Mouse (Mus musculus) adrenal gland, postnatal 36 days (tissue): Measurements from ENCODE around the gene Jmjd8. TPM values are rescaled to one million over a fixed set of nuclear protein-coding genes. Genes with fewer than 3 reads are reported as not detected.

Experiments used
- DNase-seq, 2 experiments: peaks; one replicate each; pipeline ENCODE4 v3.0.0; 2021; ENCODE audit warnings: mixed read lengths in 1 of 2
- microRNA-seq: library from miRNA; unstranded; fragments of <30 nt; microRNA quantifications from one replicate; pipeline ENCODE4 v1.2.0, GENCODE M21; 2021
- total RNA-seq, 2 experiments: library from RNA; stranded (reverse); gene quantifications; 2 replicates each; pipeline ENCODE4 v1.2.3; 2021

The Jmjd8 gene
- total RNA-seq, 2 experiments from 2014 or later: 87.8 to 93.9 TPM

DNA sequence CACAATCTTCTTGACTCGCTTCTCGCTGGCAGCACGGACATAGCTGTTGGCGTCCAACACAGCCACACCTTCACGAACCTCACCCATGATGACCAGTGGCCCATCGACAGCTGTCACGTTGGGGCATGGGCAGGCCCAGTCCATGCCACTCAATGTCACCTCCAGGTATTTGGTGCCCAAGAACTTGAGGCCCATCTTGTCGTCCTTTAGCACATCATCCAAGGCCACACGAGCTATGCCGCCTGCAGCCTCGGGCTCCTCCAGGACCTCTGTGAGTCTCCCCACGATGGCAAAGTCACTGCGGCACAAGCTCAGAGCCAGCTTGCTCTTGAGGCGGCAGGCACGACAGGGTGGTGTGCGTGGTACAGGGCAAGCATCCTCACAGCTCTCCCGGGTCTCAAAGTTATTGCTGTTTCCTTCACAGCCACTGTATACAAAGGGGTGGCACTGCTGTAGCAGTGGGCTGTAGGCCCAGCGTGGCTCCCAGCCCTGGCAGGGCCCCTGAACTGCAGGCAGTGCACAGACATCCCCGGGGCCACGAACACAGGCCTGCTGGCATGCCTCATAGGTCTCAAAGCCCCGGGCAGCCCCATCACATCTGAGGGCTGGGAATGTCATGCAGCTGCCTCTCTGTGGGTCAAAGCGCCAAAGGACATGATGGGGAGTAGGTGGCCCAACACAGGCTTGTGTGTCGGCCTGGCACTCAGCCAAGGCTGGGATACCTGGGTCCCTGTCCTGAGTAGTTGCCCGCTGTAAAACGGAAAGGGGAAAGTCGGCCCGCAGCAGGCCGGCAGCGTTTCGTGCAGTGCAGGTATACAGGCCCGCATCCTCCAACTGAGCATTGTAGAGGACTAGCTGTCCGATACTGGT, 49.3 kb downstream of the Jmjd8 start:
- DNase-seq: no peak

DNA sequence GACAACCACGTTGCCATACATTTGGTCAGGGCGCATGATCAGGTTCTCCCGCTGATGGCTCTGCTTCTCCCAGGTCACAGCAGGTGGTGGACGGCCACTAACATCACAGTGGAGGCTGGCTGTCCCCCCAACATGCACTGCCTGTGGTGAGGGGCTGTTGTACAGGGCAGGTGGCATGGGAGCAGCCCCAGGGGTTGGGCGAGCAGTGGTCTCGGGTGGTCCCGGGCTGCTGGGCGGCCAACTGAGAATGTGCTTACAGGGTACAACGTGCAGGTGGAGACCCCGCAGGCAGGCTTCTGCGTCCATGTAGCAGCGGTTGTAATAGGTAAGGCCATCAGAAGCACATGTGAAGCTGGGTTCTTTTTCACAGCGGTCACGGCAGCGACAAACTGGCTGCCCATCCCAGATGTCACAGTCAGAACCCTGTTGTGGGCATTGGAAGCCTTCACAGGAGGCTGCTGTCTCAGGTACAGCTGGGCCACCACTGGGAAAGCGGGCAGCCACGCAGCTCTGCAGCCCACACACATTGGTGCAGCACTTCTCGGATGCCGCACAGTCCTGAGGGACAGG, 50.0 kb downstream of the Jmjd8 start:
- DNase-seq: no peak

DNA sequence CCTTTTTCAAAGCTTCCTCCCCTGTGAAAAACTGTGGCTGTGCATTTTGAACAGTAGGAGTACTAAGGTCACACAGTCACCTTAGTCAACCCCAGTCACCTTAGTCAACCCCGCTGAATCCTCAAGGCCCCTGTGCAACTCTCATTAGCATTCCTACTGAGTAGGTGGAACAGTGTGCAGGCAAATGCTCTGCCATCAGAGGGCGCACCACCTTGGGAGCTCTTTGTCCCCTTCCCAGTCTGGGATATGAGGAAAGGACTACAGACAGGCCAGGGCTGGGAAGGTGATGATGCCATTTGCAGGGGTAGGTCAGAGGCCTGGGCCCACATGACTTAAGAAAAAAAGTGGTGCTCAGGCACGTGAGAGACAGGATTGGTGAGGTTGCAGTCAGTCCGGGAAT, 50.6 kb downstream of the Jmjd8 start:
- DNase-seq: peak; percentile 69 to 72

DNA sequence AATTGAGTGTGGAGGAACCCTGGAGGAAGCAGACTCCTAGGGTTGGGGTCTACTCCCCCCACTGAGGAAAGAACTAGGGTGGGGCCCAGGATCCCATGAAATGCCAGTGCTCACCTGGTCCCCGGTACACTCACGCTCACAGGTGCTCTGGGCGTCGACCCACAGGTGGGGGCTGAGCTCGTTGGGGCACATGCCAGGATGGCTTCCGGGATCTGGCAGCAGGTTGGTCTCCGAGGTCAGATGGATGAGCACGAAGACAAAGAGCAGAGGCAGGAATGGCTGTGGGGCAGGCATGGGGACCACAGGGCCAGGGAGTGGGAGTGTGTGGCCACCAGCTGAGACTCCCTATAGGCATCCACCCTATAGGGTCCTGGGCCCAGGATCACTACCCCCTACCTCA, 51.1 kb downstream of the Jmjd8 start:
- DNase-seq: peak in 1 of 2 experiments; percentile 15

DNA sequence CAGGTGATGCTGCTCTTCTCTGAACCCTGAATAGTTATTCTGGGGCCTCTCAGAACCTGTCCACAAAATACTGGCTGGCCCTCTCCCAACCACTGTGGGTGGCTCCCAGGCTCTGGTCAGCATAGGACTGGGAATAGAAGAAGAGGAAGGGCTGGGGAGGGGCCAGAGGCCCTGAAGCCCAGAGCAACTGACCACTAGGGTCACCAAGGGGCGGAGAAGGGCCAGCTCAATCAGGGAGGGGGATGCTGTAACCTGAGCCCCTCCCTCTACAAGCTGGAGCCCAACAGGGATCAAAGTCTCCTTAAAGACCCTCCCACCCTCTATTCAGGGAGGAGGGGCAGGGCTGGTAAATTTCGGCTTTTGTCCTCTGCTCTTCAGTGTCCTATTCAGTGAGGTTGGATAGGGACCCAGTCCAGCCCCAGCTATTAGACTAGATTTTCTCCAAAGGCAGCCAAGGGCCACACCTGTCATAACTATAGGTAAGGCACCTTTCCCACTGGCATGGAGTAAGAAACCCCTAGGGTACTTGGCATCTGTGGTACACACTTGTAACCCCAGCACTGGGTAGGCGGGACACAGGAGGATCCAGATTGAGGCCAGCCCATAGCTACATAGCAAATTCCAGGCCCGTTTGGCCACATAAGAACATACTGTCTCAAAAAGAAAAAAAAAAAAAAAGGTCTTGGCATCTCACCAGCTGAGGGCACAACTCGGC, 51.7 kb downstream of the Jmjd8 start, which contains the start of gene Wfikkn1:
Gene Wfikkn1, minus strand, starts transcription at position 663 of the 715 bp plus-strand sequence.
- DNase-seq: peak in 1 of 2 experiments; percentile 4

DNA sequence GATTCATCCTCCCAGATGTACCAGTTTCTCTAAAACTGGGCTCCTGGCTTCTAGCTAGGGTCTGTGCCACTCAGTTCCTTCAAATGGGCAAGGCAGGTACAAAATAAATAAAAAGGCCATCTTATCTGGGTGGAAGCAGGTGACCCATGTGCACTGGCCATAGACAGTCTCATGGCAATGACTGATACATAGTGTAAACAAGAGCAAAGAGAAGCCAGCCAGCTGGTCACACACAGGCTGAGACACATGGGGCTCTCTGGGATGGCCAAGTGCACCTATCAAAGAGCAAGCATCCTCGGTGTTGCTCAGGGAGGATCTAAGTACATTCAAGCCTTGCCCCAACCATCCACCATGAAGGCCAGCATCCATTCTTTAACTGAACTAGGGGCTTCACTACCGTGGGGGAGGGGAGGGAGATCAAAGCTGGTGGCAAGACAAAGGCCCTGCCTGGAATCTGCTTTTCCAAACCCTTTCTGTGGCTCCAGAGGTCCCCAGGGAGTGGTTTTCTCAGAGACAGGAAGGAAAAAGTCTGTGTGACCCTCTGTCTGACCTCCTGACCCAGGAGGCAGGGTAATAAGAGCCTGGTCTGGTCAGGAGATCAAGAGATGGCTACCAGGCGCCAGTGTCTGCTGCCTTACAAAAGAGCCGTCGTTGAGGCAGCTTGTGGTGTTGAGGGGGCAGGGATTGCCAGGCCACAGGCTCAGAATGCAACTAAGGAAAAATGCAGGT, 52.4 kb downstream of the Jmjd8 start:
- peak in 1 of 2 experiments; percentile 53 for DNase-seq

Small RNA genes within 50 kb of the gene (microRNA-seq; reads per million reads assigned to microRNA genes)
- gene Mir3082: 2.0 reads per million
- not detected for gene Mir6966

Other genes starting within 250 kb of the Jmjd8 start
- 10 to 100 TPM; 29.6 to 37.9 TPM for gene Lmf1, start 249.8 kb upstream of the Jmjd8 start, total RNA-seq
- gene Gng13, start 111.7 kb upstream of the Jmjd8 start, total RNA-seq: 1 to 10 TPM; 1.7 to 2.3 TPM
- gene Chtf18, start 101.4 kb upstream of the Jmjd8 start, total RNA-seq: 1 to 10 TPM; 3.6 to 4.0 TPM
- 10 to 100 TPM; 12.5 to 13.4 TPM for gene Rpusd1, start 101.2 kb upstream of the Jmjd8 start, total RNA-seq
- not detected for gene Mslnl, start 92.8 kb upstream of the Jmjd8 start, total RNA-seq
- 1 to 10 TPM; 5.5 to 8.2 TPM for gene Msln, start 74.5 kb upstream of the Jmjd8 start, total RNA-seq
- 10 to 100 TPM; 26.0 to 31.0 TPM for gene Narfl, start 55.1 kb upstream of the Jmjd8 start, total RNA-seq
- gene Haghl, start 43.2 kb upstream of the Jmjd8 start, total RNA-seq: 10 to 100 TPM; 17.6 to 32.8 TPM
- gene Ccdc78, start 42.3 kb upstream of the Jmjd8 start, total RNA-seq: not detected
- 10 to 100 TPM; 76.7 to 85.4 TPM for gene Fam173a, start 36.0 kb upstream of the Jmjd8 start, total RNA-seq
- gene AC134908.4, start 33.2 kb upstream of the Jmjd8 start, total RNA-seq: not detected
- gene Metrn, start 31.7 kb upstream of the Jmjd8 start, total RNA-seq: 10 to 100 TPM; 24.5 to 27.7 TPM
- 10 to 100 TPM; 19.4 to 34.2 TPM for gene Fbxl16, start 19.8 kb upstream of the Jmjd8 start, total RNA-seq
- 10 to 100 TPM; 16.6 to 20.8 TPM for gene Wdr24, start 5.2 kb upstream of the Jmjd8 start, total RNA-seq
- 100 to 1,000 TPM; 167 to 173 TPM for gene Stub1, start 4.5 kb downstream of the Jmjd8 start, total RNA-seq
- 10 to 100 TPM; 17.4 to 20.3 TPM for gene Rhbdl1, start 8.4 kb downstream of the Jmjd8 start, total RNA-seq
- 10 to 100 TPM in 1 of 2 experiments, 1 to 10 TPM in 1; 9.5 to 13.3 TPM for gene Gm20683, start 12.9 kb downstream of the Jmjd8 start, total RNA-seq
- 100 to 1,000 TPM in 1 of 2 experiments, 10 to 100 TPM in 1; 97.2 to 104 TPM for gene Rhot2, start 16.0 kb downstream of the Jmjd8 start, total RNA-seq
- 10 to 100 TPM; 12.9 to 15.6 TPM for gene Wdr90, start 32.6 kb downstream of the Jmjd8 start, total RNA-seq
- gene Mcrip2, start 39.9 kb downstream of the Jmjd8 start, total RNA-seq: 100 to 1,000 TPM; 340 to 398 TPM
- 100 to 1,000 TPM; 106 to 124 TPM for gene Mettl26, start 46.2 kb downstream of the Jmjd8 start, total RNA-seq
- gene Wfikkn1, start 52.0 kb downstream of the Jmjd8 start, total RNA-seq: 1 to 10 TPM in 1 of 2 experiments, under 1 TPM in 1; 0.99 to 1.2 TPM
- 10 to 100 TPM; 20.6 to 46.0 TPM for gene Rab40c, start 90.9 kb downstream of the Jmjd8 start, total RNA-seq
- gene Pigq, start 116.1 kb downstream of the Jmjd8 start, total RNA-seq: 100 to 1,000 TPM in 1 of 2 experiments, 10 to 100 TPM in 1; 96.8 to 117 TPM
- gene Nhlrc4, start 116.1 kb downstream of the Jmjd8 start, total RNA-seq: not detected
- not detected for gene A930017K11Rik, start 123.7 kb downstream of the Jmjd8 start, total RNA-seq
- gene Capn15, start 156.9 kb downstream of the Jmjd8 start, total RNA-seq: 10 to 100 TPM; 16.7 to 23.8 TPM
- gene Rab11fip3, start 240.7 kb downstream of the Jmjd8 start, total RNA-seq: 10 to 100 TPM; 17.9 to 21.9 TPM